Mouse (Mus musculus): ENCODE results near the gene Actr1b.

The Actr1b gene

DNA sequence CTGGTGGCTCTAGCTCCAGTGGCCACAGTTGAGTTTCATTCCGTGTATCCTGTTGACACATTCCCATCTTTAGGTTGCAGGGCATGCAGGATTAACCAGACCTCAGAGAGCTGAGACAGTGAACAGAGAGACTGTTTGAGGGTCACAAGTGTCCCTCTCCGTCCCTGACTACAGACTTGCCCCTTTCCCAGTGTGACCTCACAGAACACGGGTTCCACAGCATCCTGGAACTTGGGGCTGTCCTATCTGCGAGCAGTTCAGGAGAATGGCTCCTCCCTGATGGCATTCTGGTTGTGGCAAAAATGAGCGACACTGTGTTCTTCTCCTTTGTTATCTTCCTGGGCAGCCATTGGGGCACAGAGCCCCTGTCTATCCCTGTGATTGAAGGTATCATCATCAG lies at the start of gene Actr1b:
Gene Actr1b (minus strand): TSS at position 112 of the 400 bp plus-strand sequence.
- no peak for DNase-seq (ENCODE audit: low read depth)

DNA sequence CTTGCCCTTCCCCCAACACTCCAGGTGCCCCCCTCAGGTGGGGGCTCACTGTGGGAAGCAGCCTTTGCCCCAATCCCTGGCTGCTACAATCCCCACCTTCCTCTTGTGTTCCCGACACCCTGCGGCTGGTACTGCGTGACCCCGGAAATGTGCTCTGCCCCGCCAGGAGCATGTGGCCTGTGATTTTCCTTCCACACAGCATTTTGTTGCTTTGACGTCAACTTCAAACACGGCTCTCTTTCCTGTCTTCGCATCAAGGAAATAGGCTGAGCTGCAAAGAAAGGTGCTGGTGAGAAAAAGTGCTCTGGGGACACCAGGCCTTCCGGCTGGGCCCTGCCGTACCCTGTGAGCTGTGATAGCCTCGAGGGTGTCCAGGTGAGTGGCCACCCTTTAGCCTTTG lies 47.3 kb upstream of the Actr1b start, which contains the start of gene Zap70:
Gene Zap70 (plus strand): TSS at position 231 of the 400 bp plus-strand sequence.
- DNase-seq (ENCODE audit: low read depth) = no peak

DNA sequence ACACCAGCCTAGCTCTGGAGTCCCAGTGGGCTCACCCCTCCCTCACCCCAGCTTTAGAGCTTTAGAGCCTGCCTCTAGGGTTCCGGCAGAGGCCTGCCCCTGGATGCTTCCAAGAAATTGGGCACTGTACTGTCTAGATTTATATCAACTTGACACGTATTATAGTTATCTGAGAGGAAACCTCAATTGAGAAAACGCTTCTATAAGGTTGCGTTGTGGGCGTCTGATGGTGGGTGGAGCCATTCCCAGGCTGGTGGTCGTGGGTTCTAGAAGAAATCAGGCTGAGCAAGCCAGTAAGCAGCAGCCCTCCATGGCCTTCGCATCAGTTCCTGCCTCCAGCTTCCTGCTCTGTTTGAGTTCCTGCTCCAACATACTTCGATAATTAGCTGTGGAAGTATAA lies 46.8 kb upstream of the Actr1b start:
- no peak for DNase-seq (ENCODE audit: low read depth)

DNA sequence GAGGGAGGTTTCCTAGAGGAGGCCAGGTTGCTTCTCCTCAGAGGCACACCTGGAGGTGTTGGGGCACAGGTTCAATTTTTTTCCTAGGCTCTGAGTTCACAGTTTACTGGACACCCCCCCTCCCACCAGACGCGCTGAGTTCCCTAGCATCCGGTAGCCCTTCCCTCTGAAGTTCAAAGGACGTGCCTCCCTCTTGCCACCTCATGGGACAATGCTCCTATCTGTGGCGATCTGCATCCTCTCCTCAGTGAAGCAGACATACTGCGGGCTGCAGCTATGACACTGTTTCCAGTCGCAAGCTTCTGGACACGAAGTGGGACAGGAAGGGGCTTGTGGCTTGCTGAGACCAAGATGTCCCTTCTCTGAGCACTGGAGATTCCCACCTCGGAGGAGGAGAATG lies 46.2 kb upstream of the Actr1b start:
- DNase-seq (ENCODE audit: low read depth) = no peak

DNA sequence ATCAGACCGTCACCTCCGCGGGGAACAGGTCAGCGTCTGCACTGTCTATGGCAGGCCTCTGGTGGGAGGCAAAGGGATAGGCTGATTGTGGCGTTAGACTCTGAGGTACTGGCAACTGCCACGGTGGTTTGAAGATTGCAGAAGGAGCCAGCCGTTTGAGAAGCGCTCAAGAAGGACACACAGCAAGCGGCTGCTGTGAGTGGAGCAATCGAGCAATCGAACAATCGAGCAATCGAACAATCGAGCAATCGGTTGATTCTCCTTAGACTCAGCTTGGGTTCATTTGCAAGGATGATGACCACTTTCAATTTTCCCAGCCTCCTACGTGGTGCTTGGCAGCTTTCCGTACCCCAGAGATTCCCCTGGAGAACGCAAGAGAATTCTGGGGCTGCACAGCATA lies 44.9 kb upstream of the Actr1b start:
- no peak for DNase-seq (ENCODE audit: low read depth)

DNA sequence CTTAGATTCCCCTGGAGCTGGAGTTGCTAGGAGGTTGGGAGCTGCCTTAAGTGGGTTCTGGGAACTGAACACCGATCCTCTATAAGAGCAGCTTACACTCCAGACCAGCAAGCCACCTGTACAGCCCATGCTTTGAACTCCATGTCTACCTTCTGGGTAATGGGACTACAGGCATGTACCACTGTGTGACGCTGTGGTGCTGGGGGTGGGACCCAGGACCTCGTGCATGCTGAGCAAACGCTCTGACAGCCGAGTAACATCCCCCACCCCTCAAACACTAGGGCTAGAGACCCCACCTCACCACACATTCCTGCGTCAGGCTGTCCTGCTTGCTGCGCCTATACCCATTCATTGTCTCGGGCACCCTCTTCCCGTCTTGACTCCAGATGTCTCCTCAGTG lies 44.3 kb upstream of the Actr1b start:
- no peak for DNase-seq (ENCODE audit: low read depth)

DNA sequence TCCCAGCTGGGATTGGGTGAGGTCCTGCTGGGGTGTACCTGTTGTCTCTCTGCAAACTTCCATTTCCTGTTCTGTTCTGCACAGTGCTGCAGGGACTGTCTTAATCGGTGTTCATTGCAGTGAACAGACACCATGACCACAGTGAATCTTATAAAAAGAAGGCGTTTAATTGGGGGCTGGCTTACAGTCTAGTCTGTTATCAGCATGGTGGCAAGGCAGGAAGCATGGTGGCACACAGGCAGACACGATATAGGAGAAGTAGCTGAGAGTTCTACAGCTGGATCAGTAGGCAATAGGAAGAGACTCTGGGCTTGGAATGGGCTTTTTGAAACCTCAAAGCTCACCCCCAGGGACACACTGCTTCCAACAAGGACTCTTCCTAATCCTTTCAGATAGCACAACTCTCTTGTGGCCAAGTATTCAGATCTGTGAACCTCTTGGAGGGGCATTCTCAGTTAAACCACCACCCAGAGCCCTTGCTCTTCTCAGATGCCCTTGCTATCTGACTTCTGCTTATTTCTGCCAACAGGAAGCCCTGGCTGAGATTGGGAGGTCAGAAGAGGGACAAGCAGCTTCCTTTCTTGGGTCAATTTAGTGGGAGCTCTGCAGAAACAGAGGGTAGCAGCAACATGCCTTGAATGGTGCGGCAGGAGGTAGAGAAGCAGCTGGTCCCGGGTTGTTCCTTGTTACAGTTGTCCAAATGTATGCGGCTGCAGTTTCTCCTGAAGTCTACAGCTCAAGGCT lies 39.9 kb upstream of the Actr1b start:
- DNase-seq (ENCODE audit: low read depth) = no peak

DNA sequence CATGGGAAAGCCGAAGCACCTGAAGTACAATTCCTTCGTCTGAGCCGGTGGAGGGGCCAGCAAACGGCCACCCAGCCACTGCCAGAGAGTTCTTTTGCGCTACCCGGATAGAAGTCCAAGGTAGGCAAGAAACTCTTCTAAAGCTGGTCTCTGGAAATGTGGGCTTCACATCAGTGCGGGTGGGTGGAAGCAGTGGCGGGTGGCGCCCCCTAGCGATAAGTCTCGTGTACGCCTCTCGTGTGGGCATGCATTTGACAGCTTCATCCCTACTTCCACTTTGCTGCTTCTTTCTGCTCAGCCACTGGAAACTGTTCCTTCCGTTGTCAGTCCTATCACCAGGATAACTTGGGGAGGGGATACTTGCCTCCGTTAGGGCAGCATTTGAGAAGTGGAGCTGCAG lies 32.2 kb upstream of the Actr1b start:
- no peak for DNase-seq (ENCODE audit: low read depth)

DNA sequence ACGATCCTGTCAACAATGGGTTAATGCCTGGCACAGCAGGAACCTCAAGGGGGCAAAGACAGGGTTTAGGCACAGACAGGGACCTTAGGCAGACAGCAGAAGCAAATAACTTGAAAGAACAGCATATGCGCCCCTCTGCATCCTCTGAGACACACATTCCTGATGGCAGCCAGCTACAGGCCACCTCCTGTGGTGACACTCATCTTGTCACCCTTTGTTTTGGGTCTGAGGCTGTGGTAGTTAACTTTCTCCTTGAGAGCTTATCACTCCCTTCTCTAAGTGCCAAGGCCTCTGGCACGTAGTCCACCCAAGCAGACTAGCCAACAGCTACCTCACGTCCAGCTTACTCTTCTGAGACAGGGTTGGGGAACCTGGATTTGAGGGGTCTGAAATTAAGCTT lies 31.4 kb upstream of the Actr1b start:
- DNase-seq (ENCODE audit: low read depth) = no peak

DNA sequence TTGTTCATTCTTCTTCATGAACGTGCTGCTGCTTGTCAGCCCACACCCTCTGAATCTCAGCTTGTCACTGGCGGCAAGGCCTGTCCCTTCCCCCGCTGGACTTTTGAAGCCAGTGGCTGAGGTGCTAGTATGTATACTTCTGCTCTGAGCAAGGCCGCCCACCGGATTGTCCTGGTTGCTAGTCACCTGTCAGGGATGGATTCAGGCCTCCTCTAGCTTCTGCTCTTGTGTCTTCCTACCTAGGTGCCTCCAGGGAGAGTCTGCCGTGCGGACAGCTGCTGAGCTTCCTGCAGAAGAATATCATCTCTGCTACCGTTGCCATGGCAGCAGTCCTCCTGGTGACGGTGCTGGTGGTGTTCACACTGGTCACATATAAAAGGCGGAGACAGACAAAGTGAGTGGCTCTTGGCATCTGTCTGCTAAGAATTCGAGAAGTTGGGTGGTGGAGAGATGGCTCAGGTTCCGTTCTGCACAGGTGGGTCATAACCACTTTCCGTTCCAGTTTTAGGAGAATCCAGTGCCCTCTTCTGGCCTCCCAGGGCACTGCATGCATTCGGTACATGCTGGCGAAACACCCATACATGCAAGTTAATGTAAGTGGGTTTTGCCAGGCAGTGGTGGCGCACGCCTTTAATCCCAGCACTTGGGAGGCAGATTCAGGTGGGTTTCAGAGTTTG lies 30.2 kb upstream of the Actr1b start:
- peak; percentile 11 for DNase-seq (ENCODE audit: low read depth)

DNA sequence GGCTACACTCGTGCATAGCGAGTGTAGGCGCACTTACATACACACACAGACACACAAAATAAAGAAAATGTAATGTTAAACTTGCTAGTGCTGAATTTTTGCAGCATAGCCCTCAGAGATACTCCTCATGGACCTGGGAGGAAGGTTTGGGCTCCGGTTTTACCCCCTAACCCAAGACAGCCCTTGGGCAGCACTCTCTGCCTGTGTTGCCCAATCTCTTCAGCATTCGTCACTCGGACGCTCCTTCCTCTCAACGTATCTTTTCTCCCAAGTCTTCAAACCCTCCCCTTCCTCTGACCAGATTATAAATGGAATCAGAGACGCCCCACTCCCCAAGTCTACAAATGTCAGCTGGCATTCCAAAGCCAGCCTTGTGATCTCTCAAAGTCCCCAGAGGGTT lies 28.8 kb upstream of the Actr1b start:
- no peak for DNase-seq (ENCODE audit: low read depth)

DNA sequence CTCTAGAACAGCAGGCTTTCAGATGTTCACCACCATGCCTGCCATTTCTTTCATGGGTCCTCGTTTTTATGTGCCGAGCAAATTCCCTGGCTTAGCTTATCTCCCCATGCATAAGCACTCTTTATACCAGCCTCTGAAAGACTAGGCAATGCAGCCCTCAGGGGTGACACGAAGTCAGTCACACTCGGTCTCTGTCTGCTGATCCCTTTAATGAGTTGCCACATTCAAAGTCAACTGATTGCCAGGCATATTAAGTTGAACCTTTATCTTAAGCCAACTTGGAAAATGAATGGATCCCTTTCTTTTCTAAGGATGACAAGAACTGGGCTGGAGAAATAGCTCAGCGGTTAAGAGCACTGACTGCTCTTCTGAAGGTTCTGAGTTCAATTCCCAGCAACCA lies 25.0 kb upstream of the Actr1b start:
- DNase-seq (ENCODE audit: low read depth) = no peak

DNA sequence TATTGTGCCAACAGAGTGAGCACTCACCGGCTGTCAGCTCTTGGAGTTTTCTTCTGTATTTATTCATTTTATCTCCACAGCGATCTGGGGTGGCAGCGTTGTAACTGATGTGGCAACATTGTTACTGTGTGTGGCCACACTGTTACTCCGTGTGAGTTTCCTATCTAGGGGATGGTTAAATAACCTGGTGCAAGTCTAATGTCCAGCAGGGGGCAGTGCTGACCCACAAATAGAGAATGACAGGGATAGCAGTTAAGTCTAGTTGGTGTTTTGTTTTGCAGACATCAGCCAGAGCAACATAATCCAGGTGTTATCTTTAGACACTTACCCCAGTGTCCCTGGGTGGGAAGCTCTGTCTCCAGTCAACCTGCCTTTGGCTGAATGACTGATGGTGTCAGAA lies 23.1 kb upstream of the Actr1b start:
- peak; percentile 40 for DNase-seq (ENCODE audit: low read depth)

DNA sequence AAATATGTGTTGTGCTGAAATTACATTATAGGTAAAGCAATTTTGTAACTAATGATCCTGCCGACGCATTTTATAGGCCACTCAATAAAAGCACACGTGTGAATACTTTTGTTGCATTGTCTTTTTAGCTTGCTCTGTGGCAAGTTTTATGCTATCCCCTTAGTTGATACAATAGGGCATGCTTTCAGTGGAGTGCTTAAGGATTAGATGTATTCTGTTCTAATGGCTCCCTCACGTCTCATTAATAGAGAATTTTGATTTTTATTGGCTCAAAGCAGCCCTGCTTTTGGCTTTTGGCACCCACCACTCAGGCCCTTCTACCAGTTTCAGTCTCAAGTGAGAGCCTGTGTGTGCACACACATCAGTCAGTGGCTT lies 9.8 kb upstream of the Actr1b start:
- DNase-seq (ENCODE audit: low read depth) = no peak

DNA sequence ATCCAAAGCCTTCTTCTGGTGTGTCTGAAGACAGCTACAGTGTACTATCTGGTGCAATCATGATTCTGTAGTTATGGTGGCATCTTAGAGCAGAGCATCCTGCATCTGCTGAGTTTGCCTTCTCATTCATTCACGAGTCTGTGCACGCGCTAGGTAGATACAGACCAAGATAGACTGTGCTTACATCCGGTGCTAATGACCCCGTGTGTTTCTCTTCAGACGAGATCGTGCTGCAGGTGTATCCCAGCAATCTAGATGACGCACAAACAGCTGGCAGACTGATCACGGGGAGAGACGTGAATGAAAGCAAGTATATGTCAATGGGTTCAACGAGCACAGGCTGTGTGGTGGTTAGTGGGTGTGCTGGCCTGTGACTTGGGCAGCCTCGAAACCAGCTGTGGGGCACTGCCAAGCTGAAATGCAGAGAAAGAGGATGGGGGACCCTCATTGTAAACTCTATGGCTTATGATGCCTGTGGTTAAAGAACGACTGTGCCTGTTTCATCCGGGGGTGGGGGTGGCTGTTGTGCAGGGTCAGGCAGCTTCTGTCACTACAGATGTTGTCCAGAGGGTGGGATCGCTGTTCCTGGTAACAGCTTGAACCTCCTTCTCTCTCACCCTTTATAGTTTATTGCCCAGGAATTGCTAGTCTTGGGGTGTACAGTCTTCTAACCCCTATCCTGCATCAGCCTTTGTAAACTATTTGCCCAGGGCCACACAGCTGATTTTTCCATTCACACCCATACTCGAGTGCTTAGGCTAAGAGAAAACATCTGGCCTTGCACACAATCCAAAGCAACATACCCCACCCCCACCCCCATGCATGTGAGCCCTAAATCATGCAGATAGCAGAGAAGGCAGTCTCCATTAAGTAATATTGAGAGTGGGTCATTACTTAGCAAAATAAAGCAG lies 9.2 kb upstream of the Actr1b start:
- no peak for DNase-seq (ENCODE audit: low read depth)

DNA sequence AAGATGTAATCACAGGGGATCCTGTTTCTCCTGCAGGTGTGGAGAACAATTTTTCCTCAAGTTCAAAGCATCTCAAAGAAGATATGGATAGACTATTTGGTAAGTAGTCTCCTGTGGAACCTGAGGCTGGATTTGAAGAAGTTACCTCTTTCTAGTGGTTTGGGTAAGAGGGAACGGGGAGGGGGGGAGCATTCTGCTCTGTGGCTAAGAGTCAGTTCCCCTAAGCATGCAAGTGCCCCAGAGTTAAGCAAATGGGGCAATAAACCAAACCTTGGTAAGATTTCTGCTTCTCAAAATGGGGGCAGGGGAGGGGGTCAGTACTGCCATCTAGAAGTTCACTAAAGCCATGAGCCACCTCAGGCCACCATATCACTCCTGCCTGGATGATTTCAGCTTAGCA lies 4.6 kb upstream of the Actr1b start:
- DNase-seq (ENCODE audit: low read depth) = no peak

DNA sequence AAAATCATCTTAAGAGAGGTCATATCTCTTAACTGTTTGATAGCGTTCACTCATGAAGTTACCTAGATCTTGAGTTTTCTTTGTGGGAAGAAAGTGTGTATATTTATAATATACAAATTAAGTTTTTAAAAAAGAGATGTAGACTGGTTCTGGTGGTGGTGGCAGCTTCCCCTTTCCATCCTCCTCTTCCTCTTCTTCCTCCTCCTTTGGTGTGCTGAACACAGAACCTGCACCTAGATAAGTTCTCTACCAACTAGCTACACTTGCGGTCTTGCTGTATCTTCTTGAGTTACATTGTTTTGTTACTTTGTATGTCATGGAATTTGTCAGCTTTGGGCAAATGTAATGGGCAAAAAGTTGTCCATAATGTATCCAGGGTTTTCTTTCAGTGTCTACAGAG lies 3.1 kb downstream of the Actr1b start:
- no peak for DNase-seq (ENCODE audit: low read depth)

DNA sequence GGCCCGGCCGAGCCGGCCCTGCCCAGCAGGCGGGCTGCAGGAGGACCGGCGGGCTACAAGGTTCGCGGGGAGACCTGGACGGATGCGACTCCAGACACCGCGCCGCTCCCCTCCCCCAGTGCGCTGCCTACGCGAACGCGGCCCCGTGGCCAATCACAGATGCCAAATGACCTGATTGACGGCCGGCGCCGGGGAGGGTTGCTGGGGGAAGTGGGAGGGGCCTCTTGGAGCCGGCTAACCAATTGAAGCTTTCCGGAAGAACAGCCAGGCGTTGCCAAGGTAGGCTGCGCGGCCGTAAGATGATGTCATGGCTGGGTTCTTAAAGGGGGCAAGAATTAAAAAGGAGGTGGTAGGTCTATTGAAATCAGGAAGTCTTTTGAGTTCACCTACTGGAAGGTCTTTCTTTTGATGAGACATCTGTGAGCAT lies 4.4 kb downstream of the Actr1b start, which contains the start of gene 4933424G06Rik:
Gene 4933424G06Rik (plus strand): TSS at position 296 of the 427 bp plus-strand sequence.
- peak; percentile 95 for DNase-seq (ENCODE audit: low read depth)

DNA sequence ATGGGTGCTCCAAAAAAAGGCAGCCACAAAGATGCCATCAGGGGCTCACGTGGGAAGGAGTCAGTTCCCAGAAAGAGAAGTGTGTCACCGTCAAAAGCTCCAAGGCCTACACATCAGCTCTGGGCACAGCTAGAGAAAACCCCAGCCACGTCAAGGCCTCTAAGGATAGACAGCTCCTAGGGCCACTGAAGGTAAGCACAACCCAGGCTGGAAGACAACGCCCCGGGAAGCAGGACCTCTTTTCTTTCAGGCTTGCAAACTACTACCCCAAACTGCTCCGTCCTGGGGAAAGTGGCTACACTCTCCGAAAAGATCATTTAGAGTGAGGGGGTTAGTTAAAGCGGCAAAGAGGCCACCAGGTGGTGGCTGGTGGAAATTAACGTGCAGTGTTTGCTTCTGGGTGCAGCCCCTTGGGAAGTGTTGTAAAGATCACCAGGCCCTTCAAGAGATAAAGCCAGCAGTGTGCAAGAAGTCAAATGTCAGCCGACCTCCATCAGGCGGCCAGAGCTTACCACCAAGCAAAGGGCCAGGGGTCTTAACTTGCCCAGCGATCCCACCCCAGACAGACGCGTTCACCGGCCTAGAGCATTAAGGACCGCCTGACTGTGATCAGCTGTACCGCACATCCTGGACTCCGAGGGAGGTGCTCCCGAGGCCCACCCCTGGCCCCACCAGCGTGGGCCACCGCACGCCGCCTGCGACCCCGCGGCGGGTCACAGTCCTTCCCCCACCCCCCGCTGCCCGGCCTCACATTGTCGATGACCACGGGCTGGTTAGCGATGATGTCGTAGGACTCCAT lies 5.0 kb downstream of the Actr1b start:
- DNase-seq (ENCODE audit: low read depth) = no peak

DNA sequence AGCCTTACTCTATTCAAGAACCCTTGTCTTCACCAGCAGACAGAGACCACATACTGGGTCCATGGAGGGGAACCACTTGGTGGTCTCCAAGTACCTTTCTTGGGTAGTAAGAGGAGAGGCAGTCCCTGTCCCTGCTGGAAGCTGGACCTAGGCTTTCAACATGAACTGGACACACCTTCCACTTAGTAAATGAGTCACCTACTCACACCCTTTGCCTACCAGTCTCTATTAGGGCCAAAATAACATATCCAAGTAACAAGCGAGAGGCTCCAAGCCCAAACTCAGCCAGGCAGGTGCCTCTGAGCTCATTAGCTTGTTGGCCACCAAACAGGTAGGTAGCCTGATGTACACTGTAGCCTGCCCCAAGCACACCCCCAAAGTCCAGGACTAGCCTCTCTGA lies 5.6 kb downstream of the Actr1b start:
- DNase-seq (ENCODE audit: low read depth) = no peak

DNA sequence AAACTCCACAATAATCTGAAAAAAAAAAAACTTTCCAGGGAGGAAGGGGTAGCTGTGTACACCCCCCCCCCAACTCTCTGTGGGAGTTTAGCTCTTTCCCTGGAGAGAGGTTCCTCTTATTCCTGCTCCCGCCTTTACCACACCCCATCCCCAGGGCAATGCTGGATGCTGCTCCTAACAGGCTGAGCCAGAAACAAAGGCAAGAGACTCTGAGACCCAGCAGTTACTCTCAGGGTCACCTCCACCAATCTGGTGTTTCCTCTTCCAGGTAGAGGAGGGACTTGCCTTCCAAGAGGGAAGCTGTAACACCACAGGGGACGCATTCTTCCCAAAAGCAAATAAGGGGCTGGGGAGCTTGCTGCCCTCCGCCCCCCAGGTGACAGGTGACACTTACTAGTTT lies 6.4 kb downstream of the Actr1b start:
- DNase-seq (ENCODE audit: low read depth) = no peak

DNA sequence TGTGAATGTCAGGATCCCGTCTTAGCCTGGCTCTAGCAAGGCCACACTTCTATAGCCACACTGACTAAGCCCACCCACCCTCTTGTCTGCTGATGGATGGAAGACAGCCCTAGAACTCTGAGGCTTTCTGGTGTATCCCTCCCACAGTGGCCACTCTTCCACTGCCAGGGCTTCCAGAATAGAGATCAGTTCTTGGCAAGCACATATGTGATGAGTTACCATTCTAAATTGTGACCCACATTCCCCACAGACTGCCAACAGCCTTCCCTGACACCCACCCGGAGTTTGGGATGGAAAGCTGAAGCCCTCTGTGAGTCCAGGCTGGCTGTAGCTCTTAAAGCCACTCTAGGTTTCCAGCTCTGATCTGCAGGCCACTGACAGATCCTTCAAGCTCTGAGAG lies 7.1 kb downstream of the Actr1b start:
- no peak for DNase-seq (ENCODE audit: low read depth)
